Mouse (Mus musculus): ENCODE results near the gene Mbd4. TPM values are rescaled to one million over a fixed set of nuclear protein-coding genes. Genes with fewer than 3 reads are reported as not detected.
"Not testable (repeated sequence)": the region's sequence is repeated elsewhere in the genome, so short reads cannot be mapped to it uniquely, and the experiment has no call there.

Gene Mbd4
- polyA plus RNA-seq, 1 experiment: 2.5 TPM

DNA sequence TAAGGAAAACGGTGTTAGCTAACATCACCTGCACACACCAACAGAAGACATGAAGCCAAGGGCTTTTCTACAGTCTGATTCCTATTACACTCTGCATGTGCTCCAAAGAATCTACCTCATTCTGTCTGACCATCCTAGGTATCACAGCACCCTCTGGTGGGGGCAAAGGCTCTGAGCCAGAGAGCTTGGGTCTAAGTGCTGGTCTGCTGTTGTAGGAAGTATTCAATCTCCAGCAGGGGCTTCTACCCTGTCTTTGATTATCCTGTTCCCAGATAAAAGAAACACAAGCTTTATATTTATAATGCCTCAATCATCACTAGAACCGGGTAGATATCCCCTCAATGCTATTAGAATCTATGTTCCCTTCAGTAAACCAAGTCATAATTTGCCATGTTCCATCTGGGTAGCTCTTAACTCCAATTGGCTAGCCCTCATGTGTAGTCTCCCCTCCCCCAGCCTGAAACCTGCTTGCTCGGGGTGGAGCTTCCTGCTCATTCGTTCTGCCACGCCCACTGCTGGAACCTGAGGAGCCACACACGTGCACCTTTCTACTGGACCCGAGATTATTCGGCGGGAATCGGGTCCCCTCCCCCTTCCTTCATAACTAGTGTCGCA lies 29.2 kb downstream of the Mbd4 start:
- 1% methylated on average over 5 of the region's 11 CpGs for WGBS
- TF ChIP-seq CTCF (IDR thresholded peaks at IDR 0.05; ENCODE audit: insufficient read depth, low read length): peak; percentile 62
- not testable (repeated sequence) for H3K4me3 ChIP-seq (replicated peaks; ENCODE audit: extremely low read depth, low read depth, low read length); DNase-seq; H3K4me1 ChIP-seq (ENCODE audit: control insufficient read depth, insufficient read depth, low read length)

DNA sequence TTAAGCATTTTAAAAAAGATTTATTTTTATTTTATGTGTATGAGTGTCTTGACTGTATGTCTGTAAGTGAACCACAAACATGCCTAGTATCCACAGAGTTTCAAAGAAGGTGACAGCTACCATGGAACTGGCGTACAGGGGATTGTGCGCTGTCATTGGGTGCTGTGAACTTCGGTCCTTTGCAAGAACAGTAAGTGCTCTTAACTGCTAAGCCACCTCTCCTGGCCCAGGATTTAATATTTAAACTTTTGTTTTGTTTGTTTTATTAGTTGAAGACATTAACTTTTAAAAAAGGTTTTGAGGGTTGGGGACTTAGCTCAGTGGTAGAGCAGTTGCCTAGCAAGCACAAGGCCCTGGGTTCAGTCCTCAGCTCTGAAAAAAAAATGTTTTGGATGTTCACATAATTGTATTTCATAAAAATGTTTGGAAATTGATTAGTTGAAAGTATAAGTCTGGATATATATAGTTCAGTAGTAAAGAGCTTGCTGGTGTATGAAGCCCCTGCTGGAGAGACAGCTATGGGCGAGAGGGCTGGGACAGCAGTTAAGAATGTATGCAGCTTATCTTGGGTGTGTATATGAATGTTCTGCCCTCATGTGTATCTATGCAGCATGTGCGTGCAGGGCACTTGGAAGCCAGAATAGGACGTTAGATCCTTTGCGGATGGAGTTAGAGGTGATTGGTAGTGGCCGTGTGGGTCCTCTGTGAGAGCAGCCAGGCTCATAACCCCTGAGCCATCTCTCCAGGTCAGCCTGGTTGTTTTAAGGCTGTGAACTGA lies 31.8 kb downstream of the Mbd4 start:
- Histone ChIP-seq H3K4me3 (replicated peaks; ENCODE audit: extremely low read depth, low read depth, low read length) (no peak overlapping the region), H3K4me1 (ENCODE audit: control insufficient read depth, insufficient read depth, low read length) (no peaks in the 10 kb centered on the region)
- TF ChIP-seq POLR2A (IDR thresholded peaks at IDR 0.05; ENCODE audit: borderline replicate concordance, extremely low read depth, low read depth, low read length): no peak
- no peak for TF ChIP-seq CTCF (IDR thresholded peaks at IDR 0.05; ENCODE audit: insufficient read depth, low read length)
- 78% methylated on average over 8 of the region's 8 CpGs for WGBS
- DNase-seq: no peak

DNA sequence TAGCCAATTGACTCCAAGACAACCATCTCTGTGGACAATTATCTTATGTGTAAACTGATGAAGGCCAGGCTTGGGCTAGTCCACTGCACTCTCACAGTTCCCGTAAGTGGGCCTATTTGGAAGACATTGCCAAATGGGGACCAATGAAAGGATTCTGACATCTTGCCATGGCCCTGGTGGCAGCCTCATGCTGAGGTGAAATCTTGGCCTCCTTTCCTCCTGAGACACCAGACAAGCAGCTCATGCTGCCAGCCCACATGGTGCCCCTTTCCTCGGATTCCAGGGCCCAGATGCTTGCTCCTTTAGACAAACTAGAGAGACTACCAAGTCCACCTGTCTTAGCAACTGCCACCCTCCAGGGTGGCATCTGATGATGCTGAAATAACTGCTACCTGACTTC lies 35.0 kb downstream of the Mbd4 start:
- Histone ChIP-seq H3K4me3 (replicated peaks; ENCODE audit: extremely low read depth, low read depth, low read length) (no peak overlapping the region), H3K4me1 (ENCODE audit: control insufficient read depth, insufficient read depth, low read length) (no peaks in the 10 kb centered on the region)
- no peak for TF ChIP-seq CTCF (IDR thresholded peaks at IDR 0.05; ENCODE audit: insufficient read depth, low read length)
- 68% methylated on average over 2 of the region's 2 CpGs for WGBS
- no peak for DNase-seq

DNA sequence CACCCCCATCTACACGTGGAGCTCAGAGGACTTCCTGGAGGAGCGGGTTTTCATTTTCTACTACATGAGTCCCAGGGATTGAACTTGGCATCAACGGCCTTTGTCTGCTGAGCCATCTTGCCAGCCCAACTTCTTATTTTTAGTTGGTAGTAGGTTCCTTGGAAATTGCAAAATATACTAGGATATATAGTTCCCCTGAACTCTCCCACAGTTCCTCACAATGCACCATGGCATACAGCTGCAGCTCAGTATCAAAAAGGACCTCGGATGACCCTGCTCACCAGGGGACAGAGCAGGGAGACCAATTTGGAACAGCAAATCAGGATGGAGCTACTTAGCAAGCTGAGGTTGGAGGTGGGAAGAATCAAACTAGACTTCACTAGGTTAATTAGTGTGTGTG lies 38.1 kb downstream of the Mbd4 start:
- WGBS: 64% methylated on average over 4 of the region's 4 CpGs
- TF ChIP-seq CTCF (IDR thresholded peaks at IDR 0.05; ENCODE audit: insufficient read depth, low read length) (no peak), POLR2A (IDR thresholded peaks at IDR 0.05; ENCODE audit: borderline replicate concordance, extremely low read depth, low read depth, low read length) (no peak)
- no peak overlapping the region for H3K4me3 ChIP-seq (replicated peaks; ENCODE audit: extremely low read depth, low read depth, low read length)

DNA sequence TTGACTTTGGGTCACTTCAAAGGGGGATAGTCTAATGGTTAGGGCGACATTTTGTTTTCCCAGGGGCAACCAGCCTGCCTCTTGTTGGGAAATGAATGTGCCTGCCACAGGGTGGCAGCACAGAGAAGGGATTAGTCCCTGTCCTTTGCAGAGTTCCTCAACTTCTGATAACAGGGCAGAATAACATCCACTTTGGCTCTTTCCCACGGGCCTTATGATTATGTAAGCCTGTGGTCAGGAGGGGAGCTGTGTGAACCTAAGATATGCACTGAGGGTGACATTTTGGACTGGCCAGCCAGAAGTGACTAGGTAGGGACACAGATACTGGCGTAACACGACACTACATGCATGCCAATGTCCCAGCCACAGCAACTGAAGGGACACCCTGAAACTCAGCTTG lies 39.1 kb downstream of the Mbd4 start:
- Histone ChIP-seq H3K4me1 (ENCODE audit: control insufficient read depth, insufficient read depth, low read length) (no peaks in the 10 kb centered on the region), H3K4me3 (replicated peaks; ENCODE audit: extremely low read depth, low read depth, low read length) (no peak overlapping the region)
- DNase-seq: peak; percentile 52
- peak; percentile 63 for TF ChIP-seq CTCF (IDR thresholded peaks at IDR 0.05; ENCODE audit: insufficient read depth, low read length)
- TF ChIP-seq POLR2A (IDR thresholded peaks at IDR 0.05; ENCODE audit: borderline replicate concordance, extremely low read depth, low read depth, low read length): no peak
- WGBS: 32% methylated on average over 4 of the region's 4 CpGs

More for the DNA sequence above, 38.1 kb downstream of the Mbd4 start:
- no peak for DNase-seq
- H3K4me1 ChIP-seq (ENCODE audit: control insufficient read depth, insufficient read depth, low read length): no peaks in the 10 kb centered on the region

DNA sequence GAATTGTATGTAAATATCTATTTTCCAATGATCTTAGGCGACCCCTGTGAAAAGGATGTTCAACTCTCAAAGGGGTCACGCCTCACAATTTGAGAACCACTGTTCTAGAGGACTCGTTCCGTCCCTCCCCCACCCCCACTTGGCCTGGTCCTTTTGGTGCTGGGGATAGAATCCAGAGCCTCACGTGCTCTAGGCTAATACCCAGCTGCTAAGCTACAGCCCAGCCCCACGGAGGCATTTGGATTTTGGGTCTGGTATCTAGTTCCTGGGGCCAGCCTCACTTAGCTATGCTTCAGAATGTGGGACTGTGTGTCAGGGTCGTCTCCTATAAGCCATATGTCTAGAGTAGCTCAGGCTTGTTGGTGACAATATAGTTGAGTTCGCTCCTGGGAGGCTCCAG lies 41.6 kb downstream of the Mbd4 start:
- H3K4me3 ChIP-seq (replicated peaks; ENCODE audit: extremely low read depth, low read depth, low read length): no peak overlapping the region
- H3K4me1 ChIP-seq (ENCODE audit: control insufficient read depth, insufficient read depth, low read length): peaks cover 7% of the 10 kb centered on the region
- TF ChIP-seq CTCF (IDR thresholded peaks at IDR 0.05; ENCODE audit: insufficient read depth, low read length) (no peak), POLR2A (IDR thresholded peaks at IDR 0.05; ENCODE audit: borderline replicate concordance, extremely low read depth, low read depth, low read length) (no peak)
- 59% methylated on average over 8 of the region's 8 CpGs for WGBS
- DNase-seq: no peak

DNA sequence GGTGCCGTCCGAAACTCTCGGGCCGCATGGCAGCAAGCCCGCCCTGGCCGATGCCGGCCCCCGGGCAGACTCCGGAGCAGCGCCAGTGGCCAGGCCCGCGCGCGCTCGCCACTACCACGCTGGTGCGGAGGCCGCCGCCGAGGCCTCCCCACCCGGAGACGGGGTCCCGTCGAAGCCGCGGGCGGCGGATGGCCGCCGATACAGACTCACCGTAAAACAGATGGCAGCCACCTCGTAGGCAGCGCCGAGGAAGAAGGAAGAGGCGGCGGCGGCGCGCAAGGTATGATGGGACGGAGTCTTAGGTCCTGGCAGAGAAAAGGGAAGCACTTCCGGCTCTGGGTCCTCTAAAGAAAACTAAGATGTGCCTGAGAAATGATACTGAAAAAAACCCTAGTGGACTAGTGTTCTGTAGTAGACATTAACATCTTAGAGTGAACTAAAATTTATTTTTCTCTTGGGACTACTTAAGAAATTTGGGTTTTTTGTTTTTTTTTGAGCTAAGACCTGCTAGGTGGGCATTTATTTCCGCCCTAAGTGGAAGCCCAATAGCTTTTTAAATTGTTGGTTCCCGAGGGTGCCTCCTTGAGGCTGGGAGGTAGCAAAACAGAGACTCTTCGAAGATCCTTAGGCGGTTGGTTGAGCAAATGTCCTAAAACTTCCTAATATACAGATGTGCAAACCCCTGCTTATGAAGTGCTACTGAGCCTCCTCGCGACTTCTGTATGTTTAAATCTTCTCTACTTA lies 44.5 kb downstream of the Mbd4 start, which contains the start of gene Rpl32:
Rpl32 (minus strand) TSS at position 260 of the 744 bp plus-strand sequence.
- peak; percentile 23; the same call in 1 of the 2 replicates for TF ChIP-seq CTCF (IDR thresholded peaks at IDR 0.05; ENCODE audit: insufficient read depth, low read length)
- TF ChIP-seq POLR2A (IDR thresholded peaks at IDR 0.05; ENCODE audit: borderline replicate concordance, extremely low read depth, low read depth, low read length): peak; percentile 95
- under 1% methylated on average over 47 of the region's 47 CpGs for WGBS
- peak; percentile 88 for DNase-seq

DNA sequence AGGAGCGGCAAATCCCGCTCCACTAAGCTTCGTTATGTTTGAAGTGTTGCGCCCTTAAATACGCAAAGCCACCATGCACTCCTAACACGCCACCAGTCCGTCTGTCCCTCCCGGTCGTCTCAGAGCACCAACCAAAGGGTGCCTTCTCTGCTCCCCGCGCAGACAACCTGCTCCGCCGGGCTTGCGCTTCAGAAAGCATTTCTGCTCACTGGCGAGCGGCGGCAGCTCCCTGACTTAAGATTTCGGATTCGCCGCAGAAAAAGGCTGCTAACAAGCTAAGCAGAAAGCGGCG lies 45.0 kb downstream of the Mbd4 start:
- DNase-seq: no peak
- TF ChIP-seq CTCF (IDR thresholded peaks at IDR 0.05; ENCODE audit: insufficient read depth, low read length) (no peak), POLR2A (IDR thresholded peaks at IDR 0.05; ENCODE audit: borderline replicate concordance, extremely low read depth, low read depth, low read length) (no peak)
- H3K4me1 ChIP-seq (ENCODE audit: control insufficient read depth, insufficient read depth, low read length): peaks cover 9% of the 10 kb centered on the region
- H3K4me3 ChIP-seq (replicated peaks; ENCODE audit: extremely low read depth, low read depth, low read length): peak overlapping the region; percentile 95
- WGBS: under 1% methylated on average over 22 of the region's 22 CpGs

More for the DNA sequence above, 44.5 kb downstream of the Mbd4 start, which contains the start of gene Rpl32:
- peaks cover 9% of the 10 kb centered on the region for H3K4me1 ChIP-seq (ENCODE audit: control insufficient read depth, insufficient read depth, low read length)
- peak within 1 kb of the TSS; percentile 95 for H3K4me3 ChIP-seq (replicated peaks; ENCODE audit: extremely low read depth, low read depth, low read length)

DNA sequence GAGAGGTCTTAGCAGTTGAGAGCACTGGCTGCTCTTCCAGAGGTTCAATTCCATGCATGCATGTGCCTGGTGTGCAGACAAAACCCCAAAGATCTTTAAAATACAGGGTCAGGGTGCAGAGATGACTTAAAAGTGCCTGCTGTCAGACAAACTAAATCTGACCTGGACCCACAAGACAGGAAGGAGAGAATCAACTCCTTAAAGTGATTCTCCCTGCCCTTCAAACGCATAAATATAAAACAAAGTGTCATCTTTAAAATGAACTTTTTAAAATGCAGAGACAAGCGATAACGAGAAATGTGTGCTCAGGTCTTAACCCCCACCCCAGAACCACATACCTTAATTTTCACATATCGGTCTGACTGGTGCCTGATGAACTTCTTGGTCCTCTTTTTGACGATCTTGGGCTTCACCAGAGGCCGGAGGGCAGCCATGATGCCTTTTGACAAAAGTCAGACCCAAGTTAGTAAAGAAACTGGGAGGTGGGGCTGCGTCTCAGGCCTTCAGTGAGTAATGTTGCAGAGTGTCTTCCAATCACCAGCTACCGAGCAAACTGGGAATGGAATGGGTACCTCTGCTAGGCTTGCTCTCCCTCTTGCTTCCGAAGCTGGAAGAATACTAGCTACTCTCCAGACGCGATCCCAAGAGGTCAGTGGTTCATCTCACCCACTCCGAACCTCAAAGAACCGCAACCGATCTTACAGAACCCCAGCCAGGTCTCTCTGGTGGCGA lies 45.5 kb downstream of the Mbd4 start:
- H3K4me1 ChIP-seq (ENCODE audit: control insufficient read depth, insufficient read depth, low read length): peaks cover 9% of the 10 kb centered on the region
- DNase-seq: no peak
- no peak for TF ChIP-seq CTCF (IDR thresholded peaks at IDR 0.05; ENCODE audit: insufficient read depth, low read length)
- no peak for TF ChIP-seq POLR2A (IDR thresholded peaks at IDR 0.05; ENCODE audit: borderline replicate concordance, extremely low read depth, low read depth, low read length)
- peak overlapping the region; percentile 95 for H3K4me3 ChIP-seq (replicated peaks; ENCODE audit: extremely low read depth, low read depth, low read length)
- WGBS: 2% methylated on average over 15 of the region's 15 CpGs

All from lung, adult 2 months (tissue).